Mouse (Mus musculus) gastrocnemius, adult 2 months (tissue): ENCODE results near the gene Cfap126. TPM values are rescaled to one million over a fixed set of nuclear protein-coding genes. Genes with fewer than 3 reads are reported as not detected.
"Not testable (repeated sequence)": the region's sequence is repeated elsewhere in the genome, so short reads cannot be mapped to it uniquely, and the experiment has no call there.

Experiments
- DNase-seq: peaks from one replicate; pipeline ENCODE4 v3.0.0; 2022
- H3K27ac ChIP-seq: fragments of 200-600 bp; 2 replicates; pipeline ENCODE4 v1.8.1; 2022; ENCODE audit warnings: mild to moderate bottlenecking
- H3K4me3 ChIP-seq: fragments of 200-600 bp; 2 replicates; pipeline ENCODE4 v1.8.1; 2022; ENCODE audit warnings: mild to moderate bottlenecking, moderate library complexity
- CTCF ChIP-seq: fragments of 200-600 bp; IDR thresholded peaks from 2 replicates; pipeline ENCODE4 v1.8.1; 2022; ENCODE audit warnings: antibody characterized with exemption, mild to moderate bottlenecking, moderate library complexity
- intact Hi-C: fragments of 180-260 bp; cut with DNase I; formaldehyde crosslinking; loops from one replicate; pipeline ENCODE4 v1.15.1; 2025
- long read RNA-seq, 2 experiments: library from polyadenylated mRNA; stranded (forward); transcript quantifications; one replicate each; pipeline ENCODE4 v2.0.0; 2021
- total RNA-seq, 2 experiments: library from RNA; stranded (reverse); gene quantifications; 2 replicates each; pipeline ENCODE4 v1.2.3; 2021

The Cfap126 gene
- total RNA-seq, result 1 to 10 TPM in 1 of 2 experiments, under 1 TPM in 1; 0.75 to 1.8 TPM
- long read RNA-seq, experiment 1, partial matches to known transcripts, result 0 of 1 reads
- long read RNA-seq, experiment 1, other reads (novel, unspliced or antisense), result 0 of 1 reads
- long read RNA-seq, experiment 2, result 0 reads

GRCm38 (mm10) chr1:171113873-171114299, at the start of gene Cfap126:
TSS of gene Cfap126 (plus strand) at chr1:171113918.
- TF ChIP-seq CTCF, result no peak
- Histone ChIP-seq H3K27ac (peak within 1 kb of the TSS; percentile 96), H3K4me3 (peak within 1 kb of the TSS; percentile 81)
- intact Hi-C loops, result loop anchor here (10.0 kb wide), 2 partner anchors 171 to 231 kb away; partner anchors contain the start of genes Nit1, Pfdn2, Ppox and Usp21
- DNase-seq, result peak; percentile 94

DNA sequence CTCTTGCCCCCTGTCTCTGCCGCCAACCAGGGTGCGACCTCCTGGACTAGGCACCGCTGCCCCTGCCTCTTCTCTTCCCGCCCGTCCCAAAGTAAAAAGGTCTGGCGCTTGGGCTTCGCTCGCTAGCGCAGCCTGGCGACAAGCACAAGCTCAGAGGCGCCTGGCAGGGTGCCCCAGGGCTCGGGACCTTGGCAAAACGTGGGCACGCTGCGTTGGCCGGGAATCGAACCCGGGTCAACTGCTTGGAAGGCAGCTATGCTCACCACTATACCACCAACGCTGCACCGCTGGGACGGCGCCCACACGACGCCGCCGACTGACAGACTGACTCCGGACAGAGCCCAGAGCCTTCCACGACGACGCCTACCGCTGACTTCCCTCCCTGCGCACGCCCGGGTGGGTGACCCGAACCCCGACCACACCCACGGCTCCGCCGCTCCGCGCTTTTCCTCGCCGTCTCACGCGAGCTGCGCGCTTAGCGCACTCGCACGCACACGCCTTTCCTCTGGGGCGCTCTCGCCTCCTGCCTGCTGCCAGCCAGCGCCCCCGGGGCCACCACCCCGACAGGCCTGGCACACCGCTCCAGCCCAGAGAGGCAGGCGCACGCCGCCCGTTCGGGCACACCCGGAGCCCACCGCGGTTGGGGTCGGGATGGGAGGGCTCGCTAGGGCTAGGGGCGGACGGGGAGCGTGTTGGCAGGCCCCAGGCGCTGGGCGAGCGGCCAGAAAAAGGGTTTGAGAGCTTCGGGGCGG, 49.1 kb upstream of the Cfap126 start, which contains the start of gene Fcgr3:
Fcgr3 (minus strand) TSS at position 445 of the 752 bp plus-strand sequence.
- peak; percentile 45 for TF ChIP-seq CTCF
- DNase-seq, result peak; percentile 85
- H3K4me3 ChIP-seq, result peak within 1 kb of the TSS; percentile 65
- intact Hi-C loops, H3K27ac ChIP-seq: not testable (repeated sequence)

DNA sequence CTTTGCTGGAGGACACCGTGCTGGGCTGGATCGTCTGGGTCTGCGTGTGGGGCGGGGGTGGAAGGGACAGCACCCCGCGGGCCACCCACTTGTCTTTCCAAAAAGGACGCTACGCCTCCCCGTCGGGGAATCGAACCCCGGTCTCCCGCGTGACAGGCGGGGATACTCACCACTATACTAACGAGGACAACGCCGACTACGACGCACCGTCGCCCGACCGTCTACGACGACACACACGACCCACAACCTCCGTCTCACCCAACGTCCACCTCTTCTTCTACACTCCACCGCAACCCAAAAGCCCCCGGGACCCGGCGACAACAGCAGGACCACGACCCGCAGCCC, 48.5 kb upstream of the Cfap126 start:
- H3K27ac ChIP-seq, intact Hi-C loops: not testable (repeated sequence)
- peak overlapping the region; percentile 56 for H3K4me3 ChIP-seq
- peak; percentile 46 for DNase-seq

- intact Hi-C loops, H3K27ac ChIP-seq: not testable (repeated sequence)
- DNase-seq, result peak; percentile 51
- peak overlapping the region; percentile 65 for H3K4me3 ChIP-seq
These were observed 48.0 kb upstream of the Cfap126 start for GRCm38 (mm10) chr1:171065768-171066167.

- H3K4me3 ChIP-seq, intact Hi-C loops, DNase-seq, H3K27ac ChIP-seq: not testable (repeated sequence)
These were observed 47.1 kb upstream of the Cfap126 start for GRCm38 (mm10) chr1:171066583-171066982.

GRCm38 (mm10) chr1:171067928-171068327, 45.8 kb upstream of the Cfap126 start:
- intact Hi-C loops, result not testable (repeated sequence)

DNA sequence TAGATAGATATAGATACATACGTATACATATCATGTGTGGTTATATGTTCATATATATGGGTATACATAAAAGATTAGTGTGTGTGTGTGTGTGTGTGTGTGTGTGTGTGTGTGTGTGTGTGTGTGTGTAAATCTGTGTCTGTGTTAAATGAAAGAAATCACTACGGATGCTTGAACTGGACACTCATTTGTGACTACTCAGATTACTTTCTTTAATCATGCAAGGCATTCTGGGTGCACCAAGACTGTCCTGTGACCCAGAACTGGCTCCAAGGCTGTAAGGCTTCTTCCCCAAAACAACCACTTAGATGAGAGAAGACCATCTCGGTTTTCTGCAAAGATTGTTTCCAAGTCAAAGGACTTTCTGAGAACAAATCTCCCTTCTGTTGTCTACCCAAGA, 44.2 kb upstream of the Cfap126 start:
- H3K4me3 ChIP-seq, DNase-seq, intact Hi-C loops, H3K27ac ChIP-seq: not testable (repeated sequence)

More at GRCm38 (mm10) chr1:171067928-171068327, 45.8 kb upstream of the Cfap126 start:
- not testable (repeated sequence) for H3K27ac ChIP-seq, H3K4me3 ChIP-seq, DNase-seq

DNA sequence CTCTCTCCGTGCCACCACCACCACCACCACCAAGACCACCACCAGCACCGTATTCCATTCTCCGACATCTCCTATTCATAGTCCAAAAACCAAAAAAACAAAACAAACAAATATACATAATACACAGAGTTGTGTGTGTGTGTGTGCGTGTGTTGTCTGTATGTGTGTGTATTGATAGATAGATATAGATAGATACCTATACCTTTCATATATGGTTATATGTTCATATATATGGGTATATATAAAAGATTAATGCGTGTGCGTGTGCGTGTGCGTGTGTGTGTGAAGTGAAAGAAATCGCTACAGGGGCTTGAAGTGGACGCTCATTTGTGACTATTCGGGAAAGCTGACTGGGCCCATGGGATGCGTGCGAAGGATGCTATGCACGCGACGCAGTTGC, 42.8 kb upstream of the Cfap126 start:
- H3K4me3 ChIP-seq, H3K27ac ChIP-seq, intact Hi-C loops, DNase-seq: not testable (repeated sequence)

DNA sequence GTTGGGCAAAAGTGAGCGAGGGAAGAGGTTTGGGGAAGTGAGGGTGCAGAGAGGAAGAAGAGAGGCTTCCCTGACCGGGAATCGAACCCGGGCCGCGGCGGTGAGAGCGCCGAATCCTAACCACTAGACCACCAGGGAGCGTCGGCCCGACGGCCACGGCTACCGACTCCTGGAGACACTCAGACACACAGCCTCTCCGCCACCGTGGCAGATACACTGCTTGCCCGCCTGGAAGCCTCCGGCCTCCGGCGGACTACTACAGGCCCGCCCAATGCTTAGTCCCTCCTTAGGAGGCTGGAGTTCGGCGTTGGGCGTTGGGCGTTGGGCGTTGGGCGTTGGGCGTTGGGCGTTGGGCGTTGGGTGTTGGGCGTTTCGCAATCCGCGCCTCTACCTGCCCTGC, 42.0 kb upstream of the Cfap126 start:
- intact Hi-C loops, DNase-seq, H3K27ac ChIP-seq, H3K4me3 ChIP-seq: not testable (repeated sequence)

- intact Hi-C loops, H3K4me3 ChIP-seq: not testable (repeated sequence)
These were observed 41.5 kb upstream of the Cfap126 start for GRCm38 (mm10) chr1:171072217-171072616.

DNA sequence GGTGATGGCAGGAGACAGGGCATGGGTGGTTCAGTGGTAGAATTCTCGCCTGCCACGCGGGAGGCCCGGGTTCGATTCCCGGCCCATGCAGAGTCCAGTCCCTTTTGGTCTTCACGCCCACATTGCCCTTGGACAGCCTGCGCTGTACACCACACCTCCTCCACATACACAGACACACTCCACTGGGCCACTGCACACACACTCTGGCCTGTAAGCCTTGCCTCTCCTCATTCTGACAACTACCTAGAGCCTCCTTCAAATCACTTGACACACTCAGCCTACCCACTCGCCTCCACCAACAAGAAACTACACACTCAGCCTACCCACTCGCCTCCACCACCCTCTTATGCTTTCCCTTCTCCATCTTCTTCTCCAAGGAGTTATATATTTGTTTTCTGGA, 39.4 kb upstream of the Cfap126 start:
- intact Hi-C loops, DNase-seq, H3K27ac ChIP-seq, H3K4me3 ChIP-seq: not testable (repeated sequence)

More at GRCm38 (mm10) chr1:171072217-171072616, 41.5 kb upstream of the Cfap126 start:
- DNase-seq, H3K27ac ChIP-seq: not testable (repeated sequence)

DNA sequence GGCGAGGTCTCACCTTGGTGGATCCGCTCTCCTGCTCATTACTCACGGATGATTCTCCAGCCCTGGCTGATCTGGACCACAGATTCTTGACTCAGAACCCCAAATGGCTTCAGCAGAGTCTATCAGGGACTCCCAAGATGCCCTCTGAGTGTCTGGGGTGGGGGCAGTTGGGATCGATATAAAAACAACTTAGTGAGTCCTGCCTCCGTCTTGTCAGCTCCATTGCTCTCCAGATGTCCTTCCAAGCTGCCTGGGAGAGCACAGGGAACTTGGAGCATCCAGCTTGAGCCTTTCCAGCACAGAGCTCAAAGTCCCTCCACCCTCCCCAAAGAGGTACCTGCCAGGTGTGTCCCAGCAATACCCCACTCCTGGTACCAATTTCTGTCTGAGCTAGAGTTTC, 37.5 kb upstream of the Cfap126 start:
- H3K4me3 ChIP-seq, DNase-seq, H3K27ac ChIP-seq, intact Hi-C loops: not testable (repeated sequence)

DNA sequence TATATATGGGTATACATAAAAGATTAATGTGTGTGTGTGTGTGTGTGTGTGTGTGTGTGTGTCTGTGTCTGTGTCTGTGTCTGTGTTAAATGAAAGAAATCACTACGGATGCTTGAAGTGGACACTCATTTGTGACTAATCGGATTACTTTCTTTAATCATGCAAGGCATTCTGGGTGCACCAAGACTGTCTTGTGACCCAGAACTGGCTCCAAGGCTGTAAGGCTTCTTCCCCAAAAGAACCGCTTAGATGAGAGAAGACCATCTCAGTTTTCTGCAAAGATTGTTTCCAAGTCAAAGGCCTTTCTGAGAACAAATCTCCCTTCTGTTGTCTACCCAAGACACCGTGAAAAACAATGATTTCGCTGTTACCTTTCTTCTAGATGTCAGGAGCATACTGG, 36.5 kb upstream of the Cfap126 start:
- H3K27ac ChIP-seq, H3K4me3 ChIP-seq, intact Hi-C loops, DNase-seq: not testable (repeated sequence)

GRCm38 (mm10) chr1:171077955-171078354, 35.8 kb upstream of the Cfap126 start:
- H3K4me3 ChIP-seq, result peak overlapping the region; percentile 53
- H3K27ac ChIP-seq, intact Hi-C loops: not testable (repeated sequence)
- DNase-seq, result peak; percentile 38

GRCm38 (mm10) chr1:171078419-171078818, 35.3 kb upstream of the Cfap126 start:
- DNase-seq, intact Hi-C loops, H3K27ac ChIP-seq: not testable (repeated sequence)
- peak overlapping the region; percentile 15; the same call in 1 of the 2 replicates for H3K4me3 ChIP-seq

DNA sequence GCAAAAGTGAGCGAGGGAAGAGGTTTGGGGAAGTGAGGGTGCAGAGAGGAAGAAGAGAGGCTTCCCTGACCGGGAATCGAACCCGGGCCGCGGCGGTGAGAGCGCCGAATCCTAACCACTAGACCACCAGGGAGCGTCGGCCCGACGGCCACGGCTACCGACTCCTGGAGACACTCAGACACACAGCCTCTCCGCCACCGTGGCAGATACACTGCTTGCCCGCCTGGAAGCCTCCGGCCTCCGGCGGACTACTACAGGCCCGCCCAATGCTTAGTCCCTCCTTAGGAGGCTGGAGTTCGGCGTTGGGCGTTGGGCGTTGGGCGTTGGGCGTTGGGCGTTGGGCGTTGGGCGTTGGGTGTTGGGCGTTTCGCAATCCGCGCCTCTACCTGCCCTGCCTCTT, 34.4 kb upstream of the Cfap126 start:
- H3K4me3 ChIP-seq, DNase-seq, intact Hi-C loops, H3K27ac ChIP-seq: not testable (repeated sequence)

GRCm38 (mm10) chr1:171079825-171080224, 33.9 kb upstream of the Cfap126 start:
- intact Hi-C loops, DNase-seq, H3K4me3 ChIP-seq, H3K27ac ChIP-seq: not testable (repeated sequence)

DNA sequence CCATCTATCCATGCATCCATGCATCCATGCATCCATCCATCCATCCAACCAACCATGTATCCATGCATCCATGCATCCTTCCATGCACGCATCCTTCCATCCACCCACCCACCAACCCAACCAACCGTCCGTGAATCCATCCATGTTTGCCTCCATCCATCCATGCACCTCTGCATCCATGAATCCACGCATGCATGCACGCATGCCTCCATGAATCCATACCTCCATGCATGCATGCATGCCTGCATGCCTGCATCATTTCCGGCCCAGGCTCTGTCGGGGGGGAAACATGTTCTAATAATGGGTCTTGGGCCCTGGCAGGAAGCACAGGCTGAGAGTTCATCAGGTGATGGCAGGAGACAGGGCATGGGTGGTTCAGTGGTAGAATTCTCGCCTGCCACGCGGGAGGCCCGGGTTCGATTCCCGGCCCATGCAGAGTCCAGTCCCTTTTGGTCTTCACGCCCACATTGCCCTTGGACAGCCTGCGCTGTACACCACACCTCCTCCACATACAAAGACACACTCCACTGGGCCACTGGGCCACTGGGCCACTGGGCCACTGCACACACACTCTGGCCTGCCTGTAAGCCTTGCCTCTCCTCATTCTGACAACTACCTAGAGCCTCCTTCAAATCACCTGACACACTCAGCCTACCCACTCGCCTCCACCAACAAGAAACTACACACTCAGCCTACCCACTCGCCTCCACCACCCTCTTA, 32.0 kb upstream of the Cfap126 start:
- H3K27ac ChIP-seq, H3K4me3 ChIP-seq, intact Hi-C loops, DNase-seq: not testable (repeated sequence)
